Mouse (Mus musculus) midbrain, embryonic 12.5 days (tissue): ENCODE data around the gene Cdh4. TPM values are rescaled to one million over a fixed set of nuclear protein-coding genes. Genes with fewer than 3 reads are reported as not detected.

ENCODE experiments used
- ATAC-seq: fragments of 200-750 bp; cut with Nextera tagmentation; 2 replicates; pipeline ENCODE4 v1.8.0; 2017; ENCODE audit warnings: low read depth, moderate TSS enrichment, moderate library complexity; ENCODE audit not compliant: low FRiP score
- H3K27ac ChIP-seq: fragments of 300-500 bp; sonication (generic); replicated peaks from 2 replicates; pipeline ENCODE4 v1.5.1; 2016; ENCODE audit warnings: mild to moderate bottlenecking
- H3K27me3 ChIP-seq: fragments of 300-500 bp; sonication (generic); 2 replicates; pipeline ENCODE4 v1.6.1; 2016; ENCODE audit warnings: mild to moderate bottlenecking
- H3K36me3 ChIP-seq: fragments of 300-500 bp; sonication (generic); 2 replicates; pipeline ENCODE4 v1.6.1; 2016
- H3K4me1 ChIP-seq: fragments of 300-500 bp; sonication (generic); 2 replicates; pipeline ENCODE4 v1.6.1; 2016
- H3K4me2 ChIP-seq: fragments of 300-500 bp; sonication (generic); replicated peaks from 2 replicates; pipeline ENCODE4 v1.6.1; 2016; ENCODE audit warnings: mild to moderate bottlenecking, moderate library complexity
- H3K4me3 ChIP-seq: fragments of 300-500 bp; sonication (generic); 2 replicates; pipeline ENCODE4 v1.5.1; 2016; ENCODE audit warnings: mild to moderate bottlenecking
- H3K9ac ChIP-seq: fragments of 300-500 bp; sonication (generic); replicated peaks from 2 replicates; pipeline ENCODE4 v1.6.1; 2016; ENCODE audit warnings: mild to moderate bottlenecking, moderate library complexity
- H3K9me3 ChIP-seq: fragments of 300-500 bp; sonication (generic); 2 replicates; pipeline ENCODE4 v1.6.1; 2016; ENCODE audit warnings: mild to moderate bottlenecking
- WGBS: fragments of 180-500 bp; shearing (Covaris S2); methylation state at CpG from one replicate; pipeline ENCODE4 v1.1.7; 2016; 5-methylcytosine and 5-hydroxymethylcytosine counted together
- polyA plus RNA-seq: library from polyadenylated mRNA; unstranded; fragments of >200 nt; fragmentation: Nextera tagmentation; extraction: Ambion mirVana; gene quantifications from 2 replicates; pipeline ENCODE4 v1.2.1, GENCODE M21; 2016

Cdh4 gene
- polyA plus RNA-seq, 1 experiment from 2014 or later, result 18.2 TPM

DNA sequence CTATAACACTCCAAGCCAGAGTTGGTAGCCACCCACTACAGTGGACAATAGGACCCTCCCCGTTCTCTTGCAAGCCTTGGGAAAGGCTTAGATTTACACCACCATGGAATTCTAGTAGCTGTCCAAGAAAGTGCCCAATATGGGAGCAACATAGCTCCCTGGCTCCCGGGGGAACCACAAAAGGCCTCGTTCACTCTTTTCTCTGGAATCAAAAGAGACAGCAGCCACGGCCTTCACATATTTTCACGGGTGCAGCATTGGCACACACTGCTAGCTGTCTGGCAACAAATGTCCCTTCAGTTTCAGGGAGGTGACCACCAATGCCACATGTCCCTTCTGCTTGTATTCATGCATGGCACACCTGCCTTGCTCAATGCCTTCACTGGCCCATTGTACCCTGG lies 38.6 kb downstream of the Cdh4 start:
- Histone ChIP-seq H3K9me3 (no peaks in the 10 kb centered on the region), H3K27ac (peak overlapping the region; percentile 25; the same call in 1 of the 2 replicates), H3K4me1 (peaks cover 21% of the 10 kb centered on the region), H3K27me3 (no peaks in the 10 kb centered on the region), H3K4me3 (no peak overlapping the region), H3K36me3 (no peaks in the 10 kb centered on the region), H3K9ac (no peak overlapping the region), H3K4me2 (no peak overlapping the region)
- ATAC-seq, result no peak; the same call in 1 of the 2 replicates
- 69% methylated on average over 5 of the region's 5 CpGs for WGBS

DNA sequence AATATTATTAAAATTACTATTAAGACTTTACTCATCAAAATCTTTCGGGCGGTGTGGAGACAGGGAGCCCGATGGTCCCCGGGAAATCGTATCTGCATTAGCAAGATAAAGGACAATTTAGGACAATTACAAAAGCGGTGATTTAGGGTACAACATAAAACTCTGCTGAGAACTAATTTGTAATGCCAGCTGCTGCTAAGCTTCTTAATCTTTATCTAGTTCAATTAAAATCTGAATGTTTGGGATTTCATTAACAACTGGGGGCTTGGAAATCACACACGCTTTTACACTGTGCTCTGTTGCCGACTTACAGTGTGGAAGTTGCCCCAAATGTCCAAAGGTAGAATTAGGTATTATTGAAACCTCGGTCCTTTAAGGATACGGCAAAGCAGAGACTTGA lies 39.1 kb downstream of the Cdh4 start:
- Histone ChIP-seq H3K4me3 (no peak overlapping the region), H3K36me3 (no peaks in the 10 kb centered on the region), H3K27me3 (no peaks in the 10 kb centered on the region), H3K9me3 (no peaks in the 10 kb centered on the region), H3K27ac (no peak overlapping the region), H3K4me2 (no peak overlapping the region), H3K9ac (no peak overlapping the region), H3K4me1 (peaks cover 21% of the 10 kb centered on the region)
- no peak for ATAC-seq
- WGBS, result 72% methylated on average over 10 of the region's 10 CpGs

DNA sequence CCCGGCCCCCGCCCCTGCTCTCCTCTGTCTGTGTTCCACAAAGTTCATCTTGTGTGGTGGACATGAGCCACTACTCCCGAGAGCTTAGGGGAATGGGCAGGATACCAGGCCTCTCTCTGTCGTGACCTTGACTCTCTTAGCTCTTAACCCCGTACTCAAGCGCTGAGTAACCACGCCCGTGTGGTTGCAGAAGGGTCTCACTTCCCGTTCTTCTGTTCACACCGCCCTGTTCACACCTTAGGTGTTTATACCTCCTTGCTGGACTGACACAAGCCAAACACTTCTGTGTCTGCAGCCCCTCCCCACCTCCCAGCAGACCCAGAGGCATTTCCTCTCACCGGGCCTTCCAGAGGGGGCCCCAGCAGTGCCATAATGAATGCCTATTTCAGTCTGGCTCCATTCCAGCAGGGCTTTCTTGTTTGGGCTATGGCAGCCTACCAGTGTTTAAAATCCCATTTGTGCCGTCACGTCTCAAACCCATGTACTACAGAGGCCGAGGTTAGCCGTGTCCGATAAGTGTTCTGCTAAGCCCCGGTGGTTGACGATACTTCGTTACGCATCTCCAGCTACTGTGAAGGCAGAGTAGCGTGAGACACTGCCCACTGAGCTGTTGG lies 46.4 kb downstream of the Cdh4 start:
- no peaks in the 10 kb centered on the region for H3K36me3 ChIP-seq
- WGBS, result 81% methylated on average over 21 of the region's 21 CpGs
- no peaks in the 10 kb centered on the region for H3K27me3 ChIP-seq
- no peak; the same call in 1 of the 2 replicates for ATAC-seq
- H3K9ac ChIP-seq, result no peak overlapping the region
- H3K4me3 ChIP-seq, result no peak overlapping the region
- H3K27ac ChIP-seq, result no peak overlapping the region
- H3K4me2 ChIP-seq, result no peak overlapping the region
- peaks cover 13% of the 10 kb centered on the region; the same call in 1 of the 2 replicates for H3K4me1 ChIP-seq
- H3K9me3 ChIP-seq, result no peaks in the 10 kb centered on the region

DNA sequence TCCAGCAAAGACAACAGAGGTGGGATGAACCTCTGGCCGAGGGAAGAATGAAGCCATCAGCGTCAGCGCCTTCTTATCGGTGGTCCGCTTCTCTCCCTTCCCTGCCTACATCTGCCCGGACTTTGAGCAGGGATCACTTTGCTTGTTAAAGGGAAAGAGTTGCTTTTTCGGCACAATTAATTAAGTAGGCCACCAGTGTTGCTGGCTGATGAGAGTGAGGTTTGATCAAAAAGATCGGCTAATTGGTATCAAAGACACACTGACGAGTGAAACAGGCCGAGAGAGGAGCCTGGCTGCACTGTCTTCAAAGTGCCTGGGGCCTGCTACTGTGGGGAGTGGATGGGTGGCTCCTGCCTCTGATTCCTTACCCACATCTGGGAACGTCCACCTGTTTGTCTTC lies 49.7 kb downstream of the Cdh4 start:
- Histone ChIP-seq H3K27me3 (no peaks in the 10 kb centered on the region), H3K9ac (no peak overlapping the region), H3K4me2 (no peak overlapping the region), H3K27ac (no peak overlapping the region), H3K4me3 (no peak overlapping the region), H3K36me3 (no peaks in the 10 kb centered on the region), H3K4me1 (peaks cover 21% of the 10 kb centered on the region; the same call in 1 of the 2 replicates), H3K9me3 (no peaks in the 10 kb centered on the region)
- WGBS, result 44% methylated on average over 11 of the region's 11 CpGs
- ATAC-seq, result no peak

DNA sequence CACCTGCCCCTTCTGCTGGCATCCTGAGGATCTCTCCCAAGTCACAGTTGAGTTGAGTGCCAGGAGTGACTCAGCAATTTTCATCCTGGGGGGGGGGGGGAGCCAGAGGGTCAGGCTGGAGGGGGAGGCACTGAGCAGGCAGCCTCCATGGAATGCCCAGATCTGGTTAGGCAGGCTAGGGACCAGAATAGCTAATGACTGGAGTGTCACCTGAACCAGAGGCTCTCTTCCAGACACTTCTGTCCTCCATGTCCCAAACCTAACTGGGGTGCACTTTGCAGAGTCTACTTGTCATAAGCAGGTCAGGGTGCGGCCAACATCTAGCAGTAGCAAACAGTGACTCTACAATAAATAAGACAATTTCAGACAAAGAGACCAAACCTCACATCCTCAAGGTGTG lies 52.0 kb downstream of the Cdh4 start:
- no peak; the same call in 1 of the 2 replicates for ATAC-seq
- no peak overlapping the region for H3K4me2 ChIP-seq
- H3K4me1 ChIP-seq, result peaks cover 12% of the 10 kb centered on the region; the same call in 1 of the 2 replicates
- H3K9ac ChIP-seq, result no peak overlapping the region
- no peak overlapping the region for H3K4me3 ChIP-seq
- H3K27ac ChIP-seq, result no peak overlapping the region
- H3K36me3 ChIP-seq, result no peaks in the 10 kb centered on the region
- no peaks in the 10 kb centered on the region for H3K9me3 ChIP-seq
- H3K27me3 ChIP-seq, result no peaks in the 10 kb centered on the region
- WGBS, result 100% methylated on average over 1 of the region's 1 CpGs

DNA sequence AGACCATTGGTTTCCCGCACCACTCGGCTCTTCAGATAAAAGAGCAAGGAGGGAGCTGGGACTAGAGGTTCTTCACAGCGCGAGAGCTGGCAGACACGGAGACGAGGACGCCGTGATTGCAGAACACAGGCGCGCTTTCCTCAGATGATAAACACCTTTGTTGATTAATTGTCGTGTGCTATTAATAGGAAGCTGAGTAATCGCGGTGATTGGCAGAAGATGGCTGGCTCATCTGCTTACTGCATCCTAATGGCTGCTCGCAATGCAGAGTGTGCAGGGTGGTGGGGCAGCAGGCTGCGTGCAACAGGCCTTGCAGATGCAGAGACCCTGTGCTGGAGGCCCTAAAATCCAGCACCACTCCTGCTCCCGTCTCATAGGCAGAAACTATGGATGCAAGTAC lies 68.2 kb downstream of the Cdh4 start:
- Histone ChIP-seq H3K4me3 (no peak overlapping the region), H3K4me1 (peaks cover 7% of the 10 kb centered on the region; the same call in 1 of the 2 replicates), H3K36me3 (no peaks in the 10 kb centered on the region), H3K4me2 (no peak overlapping the region), H3K9ac (no peak overlapping the region), H3K27ac (no peak overlapping the region), H3K9me3 (no peaks in the 10 kb centered on the region), H3K27me3 (no peaks in the 10 kb centered on the region)
- ATAC-seq, result no peak
- WGBS, result 93% methylated on average over 16 of the region's 16 CpGs

DNA sequence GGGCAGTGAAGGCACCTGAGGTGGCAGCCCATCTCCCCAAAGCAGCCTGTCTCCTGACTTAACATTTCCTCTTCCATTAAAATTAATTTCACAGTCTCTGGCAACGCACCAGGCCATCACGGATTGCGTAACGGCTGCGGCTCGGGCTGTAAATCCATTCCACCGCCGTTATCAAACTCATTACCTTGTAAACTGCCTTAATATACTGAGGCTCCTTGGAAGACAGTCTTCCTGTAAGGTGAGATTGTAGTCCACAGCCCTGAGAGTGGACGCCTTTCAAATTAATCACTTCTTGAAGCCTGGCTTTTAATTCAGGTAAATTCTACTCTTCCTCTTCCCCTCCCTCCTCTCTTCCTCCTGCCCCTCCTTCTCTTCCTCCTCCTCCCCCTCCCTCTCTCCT lies 74.3 kb downstream of the Cdh4 start:
- peaks cover 42% of the 10 kb centered on the region for H3K4me1 ChIP-seq
- H3K9ac ChIP-seq, result no peak overlapping the region
- no peaks in the 10 kb centered on the region for H3K9me3 ChIP-seq
- no peak for ATAC-seq
- H3K4me3 ChIP-seq, result no peak overlapping the region
- 93% methylated on average over 9 of the region's 9 CpGs for WGBS
- peaks cover 7% of the 10 kb centered on the region for H3K27me3 ChIP-seq
- H3K36me3 ChIP-seq, result no peaks in the 10 kb centered on the region
- H3K4me2 ChIP-seq, result no peak overlapping the region
- H3K27ac ChIP-seq, result no peak overlapping the region

DNA sequence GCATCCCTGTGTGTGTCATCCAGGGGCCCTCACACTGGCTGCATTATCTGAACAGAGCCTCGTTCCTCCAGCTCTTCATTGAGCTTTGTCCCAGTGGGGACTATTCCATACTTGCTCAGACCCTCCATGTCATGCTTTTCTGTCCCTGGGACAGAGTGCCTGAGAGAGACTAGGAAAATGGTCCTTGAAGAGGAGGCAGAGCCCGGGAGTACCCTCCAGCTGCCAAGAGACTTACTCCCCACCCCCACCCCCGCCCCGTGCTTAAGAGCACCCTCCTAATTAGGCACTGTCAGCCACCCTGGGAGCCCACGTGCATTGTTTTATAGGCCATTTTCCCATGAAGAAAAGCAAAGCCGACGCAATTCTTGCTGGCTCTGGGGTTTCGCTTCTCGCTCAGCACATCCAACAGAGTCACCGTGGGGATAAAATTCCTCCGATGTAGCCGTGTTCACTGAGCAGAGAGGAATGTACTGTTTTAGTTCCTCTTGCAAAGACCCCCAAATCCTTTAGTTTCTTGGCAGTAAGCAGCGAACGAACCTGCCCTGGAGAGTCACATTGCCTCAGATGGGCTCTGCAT lies 76.3 kb downstream of the Cdh4 start:
- no peak; the same call in 1 of the 2 replicates for ATAC-seq
- WGBS, result 28% methylated on average over 14 of the region's 14 CpGs

DNA sequence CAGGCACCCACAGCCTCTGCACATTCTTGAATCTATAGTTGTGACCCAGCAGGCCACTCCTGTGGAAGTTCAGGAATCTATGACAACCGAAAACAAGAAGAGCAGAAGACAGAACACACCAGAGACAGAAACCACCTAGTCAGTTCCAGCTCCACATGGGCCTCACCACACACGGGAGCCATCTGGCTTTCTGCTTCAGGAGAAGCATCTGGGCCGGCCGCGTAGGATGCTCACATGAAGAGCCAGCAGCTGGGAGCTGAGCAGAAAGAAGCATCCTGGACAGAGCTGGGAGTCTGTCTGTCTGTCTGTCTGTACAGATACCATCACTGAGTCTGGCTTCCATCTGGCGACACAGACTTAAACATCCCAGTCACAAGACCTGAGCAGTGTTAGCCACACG lies 76.9 kb downstream of the Cdh4 start:
- H3K9ac ChIP-seq, result no peak overlapping the region
- no peak overlapping the region for H3K4me2 ChIP-seq
- no peak overlapping the region for H3K4me3 ChIP-seq
- no peaks in the 10 kb centered on the region for H3K9me3 ChIP-seq
- no peaks in the 10 kb centered on the region for H3K36me3 ChIP-seq
- H3K27ac ChIP-seq, result no peak overlapping the region
- ATAC-seq, result no peak
- H3K27me3 ChIP-seq, result peaks cover 14% of the 10 kb centered on the region
- WGBS, result 90% methylated on average over 7 of the region's 7 CpGs
- H3K4me1 ChIP-seq, result peaks cover 55% of the 10 kb centered on the region

More for the DNA sequence above, 76.3 kb downstream of the Cdh4 start:
- no peak overlapping the region for H3K27ac ChIP-seq
- H3K27me3 ChIP-seq, result peaks cover 11% of the 10 kb centered on the region
- no peak overlapping the region for H3K4me2 ChIP-seq
- H3K4me1 ChIP-seq, result peaks cover 55% of the 10 kb centered on the region
- H3K9me3 ChIP-seq, result no peaks in the 10 kb centered on the region
- H3K4me3 ChIP-seq, result no peak overlapping the region
- H3K36me3 ChIP-seq, result no peaks in the 10 kb centered on the region
- no peak overlapping the region for H3K9ac ChIP-seq

DNA sequence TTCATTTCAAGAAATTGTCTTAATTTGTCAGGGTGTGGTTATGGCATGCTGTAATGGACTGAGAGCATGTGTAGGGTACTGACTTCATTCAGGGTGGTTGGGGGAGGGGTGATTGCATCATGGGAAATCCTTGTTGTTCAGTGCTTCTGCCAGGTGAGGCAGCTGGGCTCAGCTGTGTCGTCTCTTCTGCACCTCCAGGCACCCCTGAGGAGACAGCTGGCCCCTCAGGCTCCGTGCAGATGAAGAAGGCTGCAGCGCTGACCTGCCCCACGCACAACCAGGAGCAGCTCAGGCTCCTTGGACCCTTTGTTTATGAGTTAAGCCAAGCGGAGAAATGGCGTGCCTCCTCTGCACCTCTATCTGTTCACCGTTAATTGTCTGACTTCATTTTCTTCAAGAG lies 77.7 kb downstream of the Cdh4 start:
- no peak for ATAC-seq
- peaks cover 55% of the 10 kb centered on the region for H3K4me1 ChIP-seq
- H3K27ac ChIP-seq, result no peak overlapping the region
- no peaks in the 10 kb centered on the region for H3K9me3 ChIP-seq
- H3K36me3 ChIP-seq, result no peaks in the 10 kb centered on the region
- no peak overlapping the region for H3K4me2 ChIP-seq
- 23% methylated on average over 7 of the region's 7 CpGs for WGBS
- H3K4me3 ChIP-seq, result no peak overlapping the region
- no peak overlapping the region for H3K9ac ChIP-seq
- peaks cover 16% of the 10 kb centered on the region for H3K27me3 ChIP-seq

DNA sequence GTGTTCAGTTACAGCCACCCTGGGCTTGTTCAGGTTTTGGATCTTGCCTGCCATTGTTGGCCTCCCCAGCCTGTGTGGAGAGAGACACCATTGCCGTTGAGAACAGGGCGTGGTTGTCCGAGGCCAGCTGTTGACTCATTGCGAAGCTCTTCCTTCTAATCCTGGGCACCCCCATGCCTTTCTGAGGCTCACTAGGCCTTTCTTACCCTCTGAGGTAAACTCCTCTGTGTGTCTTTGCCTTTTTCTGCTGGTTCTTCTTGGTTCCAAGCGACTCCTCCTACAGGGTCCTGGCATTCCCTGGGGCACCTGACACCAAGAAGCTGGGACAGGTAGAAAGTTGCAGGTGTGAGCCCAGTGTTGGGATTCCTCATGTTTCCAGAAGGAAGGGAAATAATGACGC lies 78.7 kb downstream of the Cdh4 start:
- no peak overlapping the region for H3K4me2 ChIP-seq
- H3K9ac ChIP-seq, result no peak overlapping the region
- H3K4me1 ChIP-seq, result peaks cover 52% of the 10 kb centered on the region
- H3K36me3 ChIP-seq, result no peaks in the 10 kb centered on the region
- ATAC-seq, result no peak
- H3K9me3 ChIP-seq, result no peaks in the 10 kb centered on the region
- no peak overlapping the region for H3K4me3 ChIP-seq
- H3K27me3 ChIP-seq, result peaks cover 16% of the 10 kb centered on the region
- no peak overlapping the region for H3K27ac ChIP-seq
- WGBS, result 76% methylated on average over 6 of the region's 6 CpGs

DNA sequence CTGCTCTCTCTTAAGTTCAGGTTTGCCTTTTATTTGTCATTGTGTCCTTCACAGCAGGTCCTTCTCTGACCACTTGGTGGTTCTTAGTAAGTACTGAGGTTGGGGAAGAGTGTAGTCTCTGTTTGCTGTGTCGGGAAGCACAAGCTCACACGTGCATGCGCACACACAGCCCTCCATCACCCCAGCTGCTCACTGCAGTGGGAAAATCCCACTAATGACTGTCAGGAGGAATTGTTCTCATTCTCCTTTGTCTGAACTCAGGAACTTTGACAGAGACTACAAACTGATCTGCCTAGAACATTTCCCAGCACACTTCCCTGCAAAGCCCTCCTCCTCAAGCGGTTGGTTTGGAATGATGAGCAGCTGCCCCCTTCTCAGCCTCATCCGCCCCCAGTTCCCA lies 79.2 kb downstream of the Cdh4 start:
- Histone ChIP-seq H3K4me2 (no peak overlapping the region), H3K9ac (no peak overlapping the region), H3K9me3 (no peaks in the 10 kb centered on the region), H3K4me1 (peaks cover 53% of the 10 kb centered on the region), H3K4me3 (no peak overlapping the region), H3K36me3 (no peaks in the 10 kb centered on the region), H3K27ac (peak overlapping the region; percentile 27; the same call in 1 of the 2 replicates), H3K27me3 (peaks cover 16% of the 10 kb centered on the region)
- WGBS, result 33% methylated on average over 5 of the region's 5 CpGs
- ATAC-seq, result peak; percentile 38; the same call in 1 of the 2 replicates
